Mouse (Mus musculus): ENCODE results near the gene Gja10. TPM values are rescaled to one million over a fixed set of nuclear protein-coding genes. Genes with fewer than 3 reads are reported as not detected.

Gene Gja10
- total RNA-seq, 2 experiments from 2014 or later, result not detected

DNA sequence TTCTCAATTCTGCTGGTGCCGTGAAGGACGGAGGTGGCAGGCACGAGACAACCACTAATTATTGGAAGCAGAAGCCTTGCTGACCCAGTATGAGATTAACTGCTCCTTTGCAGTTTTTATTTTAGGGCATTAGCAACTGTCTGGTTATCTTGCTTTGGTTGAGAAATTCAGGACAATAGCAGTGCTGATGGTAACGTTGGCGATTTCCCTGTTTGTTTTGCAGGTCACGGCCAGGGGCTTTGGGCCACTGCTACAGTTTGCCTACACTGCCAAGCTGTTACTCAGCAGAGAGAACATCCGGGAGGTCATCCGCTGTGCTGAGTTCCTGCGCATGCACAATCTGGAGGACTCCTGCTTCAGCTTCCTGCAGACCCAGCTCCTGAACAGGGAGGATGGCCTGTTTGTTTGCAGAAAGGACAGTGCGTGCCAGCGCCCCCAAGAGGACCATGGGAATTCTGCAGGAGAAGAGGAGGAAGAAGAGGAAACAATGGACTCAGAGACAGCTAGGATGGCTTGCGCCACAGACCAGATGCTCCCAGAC lies 40.9 kb downstream of the Gja10 start:
- DNase-seq, result peak; percentile 74 to 78

DNA sequence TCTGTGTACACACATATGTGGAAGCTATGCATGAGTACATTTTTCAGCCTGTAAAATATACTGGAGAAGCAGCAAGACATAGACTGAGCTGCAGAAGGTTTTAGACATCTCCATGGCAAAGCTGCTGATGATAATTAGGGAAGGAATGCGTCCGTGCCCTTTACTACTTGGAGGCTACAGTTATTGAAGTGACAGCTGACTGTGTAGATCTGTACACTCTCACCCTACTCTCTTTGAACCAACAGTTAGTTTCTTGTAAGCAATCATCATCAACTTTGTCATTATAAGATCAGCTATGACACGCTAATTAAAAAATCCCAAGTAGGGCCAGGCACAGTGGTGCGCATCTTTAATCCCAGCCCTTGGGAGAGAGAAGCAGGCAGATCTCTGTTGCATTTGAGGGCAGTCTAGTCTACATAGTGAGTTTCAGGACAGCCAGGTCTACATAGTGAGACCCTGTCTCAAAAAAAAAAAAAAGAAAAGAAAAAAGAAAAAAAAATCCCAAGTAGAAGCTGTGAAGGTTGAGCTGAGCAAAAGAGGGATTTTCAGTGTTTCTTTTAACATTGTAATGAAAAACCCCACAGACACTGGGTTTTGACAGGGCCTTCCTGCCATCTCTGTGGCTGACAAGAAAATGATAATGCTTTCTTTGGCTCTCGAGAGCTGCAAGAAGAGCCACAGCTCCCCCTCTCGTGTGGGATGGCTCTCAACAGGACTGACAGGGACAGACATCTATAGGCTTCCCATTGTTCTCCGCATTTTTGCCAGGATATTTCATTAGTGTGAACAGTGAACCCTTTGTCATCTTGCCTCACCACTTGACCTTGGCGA lies 41.6 kb downstream of the Gja10 start:
- DNase-seq, result peak; percentile 11 to 23

DNA sequence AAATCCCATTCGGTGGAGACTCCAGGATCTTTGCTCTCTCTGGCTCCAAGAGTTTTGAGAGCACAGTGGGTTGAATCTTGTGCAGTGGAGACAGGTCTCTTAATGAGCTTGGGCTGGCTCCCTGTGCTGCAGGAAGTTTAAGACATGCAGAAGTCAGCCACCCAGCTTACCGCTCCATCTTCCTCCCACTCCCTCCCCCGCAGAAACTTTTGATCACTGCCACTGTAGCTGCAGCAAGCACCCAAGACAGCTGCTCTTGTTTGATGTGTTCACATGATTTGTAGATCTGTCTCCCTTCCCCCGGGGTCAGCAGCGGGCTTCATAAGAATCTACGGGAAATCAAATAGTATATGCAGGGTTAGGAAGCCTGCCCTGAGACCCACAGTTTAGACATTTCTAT lies 42.3 kb downstream of the Gja10 start:
- DNase-seq, result peak in 1 of 2 experiments; percentile 23

DNA sequence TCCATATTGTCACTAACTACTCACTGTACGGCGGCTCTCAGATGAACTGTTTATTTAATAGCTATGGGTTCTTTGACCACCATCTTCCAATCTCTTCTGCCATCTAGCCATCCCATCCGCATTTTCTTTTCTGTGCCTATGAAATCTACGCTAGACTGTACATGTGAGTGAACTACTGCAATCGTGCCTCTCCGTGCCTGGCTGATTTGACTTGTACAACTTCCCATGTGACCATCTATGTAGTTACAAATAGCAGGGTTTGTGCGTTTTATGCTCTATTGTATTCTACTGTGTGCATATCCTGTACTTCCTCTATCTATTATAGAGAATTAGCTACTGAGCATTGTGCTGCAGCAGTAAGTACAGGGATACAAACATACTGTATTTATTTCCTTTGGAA lies 47.1 kb downstream of the Gja10 start:
- no peak for DNase-seq

DNA sequence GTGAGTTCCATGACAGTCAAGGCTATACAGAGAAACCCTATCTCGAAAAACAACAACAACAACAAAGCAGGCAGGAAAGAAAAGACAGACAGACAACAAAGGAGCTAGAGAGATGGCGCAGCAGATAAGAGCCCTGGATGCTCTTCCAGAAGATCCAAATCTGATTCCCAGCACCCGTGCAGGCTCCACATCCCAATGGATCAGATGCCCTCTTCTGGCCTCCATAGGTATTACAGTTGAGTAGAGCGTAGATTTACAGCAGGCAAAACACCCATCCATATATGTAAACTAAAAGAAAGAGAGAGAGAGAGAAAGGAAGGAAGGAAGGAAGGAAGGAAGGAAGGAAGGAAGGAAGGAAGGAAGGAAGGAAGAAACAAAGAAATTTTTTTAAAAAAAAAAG lies 51.2 kb downstream of the Gja10 start:
- peak in 1 of 2 experiments; percentile 41 for DNase-seq

DNA sequence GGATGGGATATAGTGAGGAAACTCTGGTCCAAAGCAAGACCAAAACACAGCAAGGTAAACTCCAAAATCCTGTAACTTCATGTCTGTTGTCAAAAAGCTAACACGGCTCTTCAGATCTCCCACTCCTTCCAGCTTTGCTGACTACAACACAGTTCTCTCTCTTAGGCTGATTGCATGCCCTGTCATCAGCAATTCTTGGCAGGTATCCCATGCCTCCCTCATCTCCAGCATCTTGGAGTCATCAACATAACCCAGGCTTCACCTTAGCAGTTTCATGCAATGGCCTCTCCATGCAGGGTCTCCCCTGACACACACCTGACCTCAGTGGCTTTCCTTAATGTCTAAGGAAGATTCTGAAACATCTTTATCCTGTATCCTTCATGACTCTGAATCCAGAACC lies 53.4 kb downstream of the Gja10 start:
- no peak for DNase-seq

Other genes with a start within 250 kb of the Gja10 start
- 1 to 10 TPM; 8.0 to 8.6 TPM for gene Casp8ap2, start 12.7 kb upstream of the Gja10 start, total RNA-seq (2021)
- gene Mdn1, start 54.4 kb upstream of the Gja10 start, total RNA-seq (2021), result 10 to 100 TPM; 21.5 to 42.9 TPM
- gene Lyrm2, start 197.5 kb upstream of the Gja10 start, total RNA-seq (2021), result 10 to 100 TPM; 36.0 to 60.4 TPM

Measured in adrenal gland, postnatal 36 days (tissue).